Mouse (Mus musculus) forebrain, embryonic 13.5 days (tissue): ENCODE measurements around the gene R3hdm2. TPM values are rescaled to one million over a fixed set of nuclear protein-coding genes. Genes with fewer than 3 reads are reported as not detected.

Experiments used
- ATAC-seq: fragments of 200-750 bp; cut with Nextera tagmentation; 2 replicates; pipeline ENCODE4 v1.8.0; 2017
- H3K27ac ChIP-seq: fragments of 300-500 bp; sonication (generic); 2 replicates; pipeline ENCODE4 v1.5.1; 2015; ENCODE audit warnings: inconsistent platforms, mild to moderate bottlenecking, moderate library complexity
- H3K27me3 ChIP-seq: fragments of 300-500 bp; sonication (generic); 2 replicates; pipeline ENCODE4 v1.6.1; 2015; ENCODE audit warnings: mild to moderate bottlenecking, inconsistent platforms
- H3K36me3 ChIP-seq: fragments of 300-500 bp; sonication (generic); 2 replicates; pipeline ENCODE4 v1.6.1; 2015; ENCODE audit warnings: mild to moderate bottlenecking, inconsistent platforms; ENCODE audit not compliant: poor library complexity, severe bottlenecking
- H3K4me1 ChIP-seq: fragments of 300-500 bp; sonication (generic); 2 replicates; pipeline ENCODE4 v1.6.1; 2015; ENCODE audit warnings: inconsistent platforms
- H3K4me2 ChIP-seq: fragments of 300-500 bp; sonication (generic); 2 replicates; pipeline ENCODE4 v1.6.1; 2015; ENCODE audit warnings: inconsistent platforms, mild to moderate bottlenecking, moderate library complexity
- H3K4me3 ChIP-seq: fragments of 300-500 bp; sonication (generic); 2 replicates; pipeline ENCODE4 v1.5.1; 2015; ENCODE audit warnings: mild to moderate bottlenecking, inconsistent platforms
- H3K9ac ChIP-seq: fragments of 300-500 bp; sonication (generic); 2 replicates; pipeline ENCODE4 v1.6.1; 2015; ENCODE audit warnings: mild to moderate bottlenecking, inconsistent platforms
- H3K9me3 ChIP-seq: fragments of 300-500 bp; sonication (generic); replicated peaks from 2 replicates; pipeline ENCODE4 v1.6.1; 2016; ENCODE audit warnings: inconsistent platforms
- WGBS: fragments of 180-500 bp; shearing (Covaris S2); methylation state at CpG from one replicate; pipeline ENCODE4 v1.1.7; 2015; 5-methylcytosine and 5-hydroxymethylcytosine counted together
- polyA plus RNA-seq: library from polyadenylated mRNA; unstranded; fragments of >200 nt; fragmentation: Nextera tagmentation; extraction: Ambion mirVana; gene quantifications from 2 replicates; pipeline ENCODE4 v1.2.1, GENCODE M21; 2015

R3hdm2 gene
- polyA plus RNA-seq, 1 experiment from 2014 or later = 39.3 TPM

DNA sequence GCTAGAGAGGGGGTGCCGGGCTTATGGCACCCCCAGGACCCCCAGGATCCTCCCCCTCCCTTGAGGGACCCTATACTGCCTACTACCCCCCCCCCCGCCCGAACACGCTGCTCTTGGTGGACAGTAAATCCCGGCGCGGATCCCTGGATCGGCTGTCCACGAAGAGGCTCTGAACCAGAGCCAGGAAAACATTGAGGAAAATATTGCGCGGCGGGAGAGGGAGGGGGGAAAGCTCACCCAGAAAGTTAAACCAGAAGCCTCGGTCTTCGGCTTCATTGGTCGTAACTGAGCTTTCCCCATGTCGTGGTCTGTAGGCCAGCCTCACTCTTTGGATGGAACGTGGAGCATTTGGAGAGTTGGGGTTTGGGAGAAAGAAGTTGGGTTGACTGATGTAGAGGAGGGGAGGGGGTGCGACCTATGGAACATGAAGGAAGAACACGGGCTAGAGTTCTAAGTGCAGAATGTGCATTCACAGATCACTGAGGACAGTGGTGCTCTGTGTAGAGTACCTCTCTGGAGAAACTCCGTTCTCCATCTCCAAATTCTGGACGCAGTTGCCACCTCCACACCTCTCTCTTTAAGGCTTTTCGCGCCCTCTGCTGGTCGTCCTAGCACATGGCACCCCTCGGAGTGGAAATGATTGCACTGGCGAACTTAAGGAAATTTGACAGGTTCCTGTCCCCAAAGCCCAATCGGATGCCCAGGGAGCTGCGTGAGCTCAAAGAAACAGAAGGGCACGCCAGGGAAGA lies 38.1 kb upstream of the R3hdm2 start, which contains the start of gene Gli1:
Gene Gli1, minus strand, starts transcription at position 84 of the 749 bp plus-strand sequence.
- no peaks in the 10 kb centered on the region for H3K36me3 ChIP-seq
- H3K4me2 ChIP-seq = peak within 1 kb of the TSS; percentile 73
- H3K4me1 ChIP-seq = peaks cover 37% of the 10 kb centered on the region
- H3K27ac ChIP-seq = no peak within 1 kb of the TSS; the same call in 1 of the 2 replicates
- peak; percentile 63 for ATAC-seq
- WGBS = under 1% methylated on average over 29 of the region's 29 CpGs
- peak within 1 kb of the TSS; percentile 26; the same call in 1 of the 2 replicates for H3K9ac ChIP-seq
- peaks cover 37% of the 10 kb centered on the region for H3K27me3 ChIP-seq
- 0 out of 2 replicates have a peak, but pooled peaks cover 6% of the 10 kb centered on the region for H3K9me3 ChIP-seq
- H3K4me3 ChIP-seq = peak within 1 kb of the TSS; percentile 40

DNA sequence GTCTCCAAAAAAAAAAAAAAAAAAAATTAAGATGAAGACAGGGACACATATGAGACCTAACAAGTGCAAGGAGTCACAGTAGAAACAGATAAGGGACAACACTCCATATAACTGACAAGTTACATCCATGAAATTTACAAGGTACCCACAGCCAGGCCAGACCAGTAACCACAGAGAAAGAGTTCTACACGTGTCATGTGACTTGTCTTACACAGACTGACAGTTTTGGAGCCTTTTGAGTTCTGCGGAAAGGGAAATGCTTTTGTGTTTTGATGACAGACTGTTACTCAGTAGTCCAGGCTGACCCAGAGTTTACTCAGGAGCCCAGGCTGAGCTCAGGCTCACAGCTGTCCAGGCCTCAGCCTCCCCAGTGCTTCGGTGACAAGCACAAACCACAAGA lies 37.1 kb upstream of the R3hdm2 start:
- Histone ChIP-seq H3K9ac (no peak overlapping the region), H3K4me2 (no peak overlapping the region), H3K4me1 (peaks cover 37% of the 10 kb centered on the region), H3K9me3 (0 out of 2 replicates have a peak, but pooled peaks cover 6% of the 10 kb centered on the region), H3K4me3 (no peak overlapping the region), H3K27me3 (peaks cover 32% of the 10 kb centered on the region), H3K27ac (no peak overlapping the region), H3K36me3 (no peaks in the 10 kb centered on the region)
- no peak for ATAC-seq
- 66% methylated on average over 3 of the region's 3 CpGs for WGBS

DNA sequence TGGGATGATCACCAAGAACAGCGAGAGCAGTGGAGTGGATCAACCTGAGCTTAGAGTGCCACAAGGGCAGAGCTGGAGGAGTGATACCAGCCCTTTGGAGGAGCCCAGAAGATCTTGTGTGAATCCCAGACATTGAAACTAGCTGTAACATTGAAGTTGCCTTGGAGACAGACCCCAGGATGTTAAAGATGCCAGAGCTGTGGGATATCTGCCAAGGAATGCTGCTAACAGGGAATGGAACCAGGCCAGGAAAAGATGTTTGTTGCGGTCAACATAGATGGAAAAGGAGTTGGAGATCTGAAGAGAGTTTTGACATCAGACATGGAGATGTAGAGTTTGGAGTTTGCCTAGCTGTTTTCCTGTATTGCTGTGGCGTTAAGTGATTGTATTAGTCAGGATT lies 34.0 kb upstream of the R3hdm2 start:
- Histone ChIP-seq H3K9me3 (0 out of 2 replicates have a peak, but pooled peaks cover 6% of the 10 kb centered on the region), H3K4me2 (no peak overlapping the region), H3K27me3 (peaks cover 18% of the 10 kb centered on the region), H3K4me1 (peaks cover 18% of the 10 kb centered on the region), H3K9ac (no peak overlapping the region), H3K27ac (no peak overlapping the region), H3K4me3 (no peak overlapping the region), H3K36me3 (no peaks in the 10 kb centered on the region)
- 85% methylated on average over 3 of the region's 3 CpGs for WGBS
- no peak for ATAC-seq

DNA sequence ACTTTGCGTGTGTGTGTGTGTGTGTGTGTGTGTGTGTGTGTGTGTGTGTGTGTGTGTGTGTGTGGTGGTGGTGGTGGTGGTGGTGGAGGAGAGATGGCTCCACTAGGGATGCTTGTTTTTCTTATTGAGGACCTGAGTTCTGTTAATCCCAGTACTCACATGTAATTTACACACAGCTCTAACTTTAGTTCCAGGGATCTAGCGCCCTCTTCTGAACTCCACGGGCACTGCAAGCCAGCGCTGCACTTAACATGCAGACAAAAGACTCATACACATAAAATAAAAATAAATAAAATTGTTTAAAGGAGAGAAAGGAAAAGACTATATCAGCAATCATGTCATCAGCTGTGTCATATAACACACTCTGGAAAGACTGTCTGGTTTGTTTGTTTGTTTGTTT lies 31.2 kb upstream of the R3hdm2 start:
- Histone ChIP-seq H3K4me1 (0 out of 2 replicates have a peak, but pooled peaks cover 5% of the 10 kb centered on the region), H3K36me3 (no peaks in the 10 kb centered on the region), H3K4me2 (no peak overlapping the region), H3K9ac (no peak overlapping the region), H3K9me3 (0 out of 2 replicates have a peak, but pooled peaks cover 6% of the 10 kb centered on the region), H3K4me3 (no peak overlapping the region), H3K27ac (no peak overlapping the region), H3K27me3 (0 out of 2 replicates have a peak, but pooled peaks cover 15% of the 10 kb centered on the region)
- no peak for ATAC-seq
- WGBS = 67% methylated on average over 4 of the region's 4 CpGs

DNA sequence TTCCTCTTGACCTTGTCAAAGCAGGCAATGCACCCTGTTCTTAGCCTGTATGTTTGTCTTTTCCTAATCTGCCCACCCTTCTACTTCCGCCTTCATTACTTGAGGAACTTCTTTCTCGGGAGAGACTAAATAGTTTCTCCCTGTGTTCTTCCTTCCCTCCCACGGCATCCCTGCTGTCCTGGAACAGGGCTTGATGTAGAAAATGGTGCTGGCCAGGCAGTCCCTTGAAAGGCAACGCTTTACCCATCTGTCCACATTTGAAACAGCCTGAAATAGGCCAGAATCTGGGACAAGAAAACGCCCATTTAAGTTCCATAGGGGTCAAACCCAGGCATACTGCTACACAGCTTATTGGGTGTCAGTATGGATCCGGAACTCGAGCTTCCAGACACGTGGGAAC lies 30.3 kb upstream of the R3hdm2 start:
- H3K4me2 ChIP-seq = no peak overlapping the region
- 0 out of 2 replicates have a peak, but pooled peaks cover 5% of the 10 kb centered on the region for H3K4me1 ChIP-seq
- H3K4me3 ChIP-seq = no peak overlapping the region
- ATAC-seq = no peak
- H3K27me3 ChIP-seq = 0 out of 2 replicates have a peak, but pooled peaks cover 15% of the 10 kb centered on the region
- WGBS = 80% methylated on average over 8 of the region's 8 CpGs
- 0 out of 2 replicates have a peak, but pooled peaks cover 6% of the 10 kb centered on the region for H3K9me3 ChIP-seq
- H3K27ac ChIP-seq = no peak overlapping the region
- H3K36me3 ChIP-seq = no peaks in the 10 kb centered on the region
- H3K9ac ChIP-seq = no peak overlapping the region

DNA sequence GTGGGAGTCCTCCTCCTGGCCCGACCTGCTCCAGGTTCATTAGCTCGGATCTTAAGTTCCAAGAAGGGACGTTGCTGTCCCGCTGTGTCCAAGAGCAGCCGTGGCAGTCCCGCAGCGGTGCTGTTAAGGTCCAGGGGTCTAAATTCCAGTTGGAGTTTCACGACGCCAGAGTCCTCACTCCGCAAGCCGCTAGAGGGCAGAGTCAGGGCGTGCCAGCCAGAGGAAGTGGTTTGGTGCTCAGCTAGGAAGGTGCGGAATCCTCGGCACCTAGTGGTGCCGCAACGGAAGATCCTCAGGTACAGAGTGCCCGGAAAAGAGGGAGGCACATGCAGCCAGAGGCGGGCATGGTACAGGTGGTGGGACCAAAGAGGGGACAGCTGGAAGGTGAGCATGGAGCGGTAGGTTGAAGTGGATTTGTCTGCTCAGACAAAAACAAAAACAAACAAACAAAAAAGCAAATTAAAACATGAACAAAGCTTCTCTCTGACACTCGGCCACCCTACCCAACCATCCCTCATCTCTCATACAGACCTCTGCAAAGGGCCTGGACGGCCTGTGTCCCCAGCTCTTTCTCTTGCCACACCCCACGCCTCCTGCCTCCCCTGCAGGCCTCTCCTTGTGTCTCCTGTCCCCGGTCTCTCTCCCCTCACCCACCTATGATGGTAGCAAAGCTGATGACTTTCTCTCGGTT lies 29.4 kb upstream of the R3hdm2 start:
- peak; percentile 68; the same call in 1 of the 2 replicates for ATAC-seq
- H3K4me1 ChIP-seq = 0 out of 2 replicates have a peak, but pooled peaks cover 5% of the 10 kb centered on the region
- no peaks in the 10 kb centered on the region for H3K9me3 ChIP-seq
- no peak overlapping the region for H3K27ac ChIP-seq
- 16% methylated on average over 24 of the region's 24 CpGs for WGBS
- no peaks in the 10 kb centered on the region for H3K36me3 ChIP-seq
- 0 out of 2 replicates have a peak, but pooled peaks cover 15% of the 10 kb centered on the region for H3K27me3 ChIP-seq
- H3K4me2 ChIP-seq = peak overlapping the region; percentile 51
- H3K4me3 ChIP-seq = peak overlapping the region; percentile 17; the same call in 1 of the 2 replicates
- peak overlapping the region; percentile 52; the same call in 1 of the 2 replicates for H3K9ac ChIP-seq

DNA sequence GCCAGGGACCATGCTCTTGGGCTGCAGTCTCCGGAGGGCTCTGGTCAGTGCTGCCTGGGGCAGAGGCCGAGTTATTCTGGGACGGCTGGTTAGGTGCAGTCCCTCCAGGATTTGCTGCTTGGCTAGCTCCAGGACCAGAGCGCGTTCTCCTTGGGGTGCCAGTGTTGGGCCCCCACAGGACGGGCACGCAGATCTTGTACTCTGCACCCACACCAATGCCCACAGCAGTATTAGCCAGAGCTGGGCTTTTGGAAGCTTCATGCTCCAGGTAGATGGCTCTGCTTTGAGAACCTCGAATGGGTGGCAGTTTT lies 28.9 kb upstream of the R3hdm2 start:
- Histone ChIP-seq H3K27ac (no peak overlapping the region), H3K36me3 (no peaks in the 10 kb centered on the region), H3K4me2 (peak overlapping the region; percentile 51; the same call in 1 of the 2 replicates), H3K4me1 (0 out of 2 replicates have a peak, but pooled peaks cover 5% of the 10 kb centered on the region), H3K9ac (no peak overlapping the region), H3K27me3 (0 out of 2 replicates have a peak, but pooled peaks cover 15% of the 10 kb centered on the region), H3K9me3 (no peaks in the 10 kb centered on the region), H3K4me3 (no peak overlapping the region)
- no peak; the same call in 1 of the 2 replicates for ATAC-seq
- WGBS = 87% methylated on average over 8 of the region's 8 CpGs

DNA sequence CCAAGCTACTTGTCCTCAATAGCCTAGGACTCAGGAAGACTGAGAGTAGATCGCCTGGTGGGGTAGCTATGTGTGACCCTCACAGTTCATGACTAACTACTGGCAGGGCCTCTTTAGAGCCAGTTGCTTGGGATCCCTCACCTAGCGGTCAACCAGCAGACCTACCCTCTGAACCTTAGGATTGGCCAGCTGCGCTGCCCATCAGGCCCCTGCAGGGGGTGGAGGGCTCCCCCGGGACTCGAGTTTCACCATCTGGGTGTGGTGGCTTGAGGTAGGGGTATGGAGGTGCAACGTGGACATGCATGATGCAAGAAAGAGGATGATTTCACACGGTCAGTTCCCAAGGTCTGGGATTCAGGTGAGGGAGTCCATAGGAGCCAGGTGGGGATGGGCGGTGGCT lies 28.4 kb upstream of the R3hdm2 start:
- no peak overlapping the region for H3K4me3 ChIP-seq
- no peak for ATAC-seq
- no peak overlapping the region for H3K4me2 ChIP-seq
- H3K27ac ChIP-seq = no peak overlapping the region
- no peaks in the 10 kb centered on the region for H3K36me3 ChIP-seq
- WGBS = 78% methylated on average over 8 of the region's 8 CpGs
- H3K4me1 ChIP-seq = 0 out of 2 replicates have a peak, but pooled peaks cover 5% of the 10 kb centered on the region
- no peaks in the 10 kb centered on the region for H3K9me3 ChIP-seq
- no peak overlapping the region for H3K9ac ChIP-seq
- H3K27me3 ChIP-seq = 0 out of 2 replicates have a peak, but pooled peaks cover 15% of the 10 kb centered on the region

DNA sequence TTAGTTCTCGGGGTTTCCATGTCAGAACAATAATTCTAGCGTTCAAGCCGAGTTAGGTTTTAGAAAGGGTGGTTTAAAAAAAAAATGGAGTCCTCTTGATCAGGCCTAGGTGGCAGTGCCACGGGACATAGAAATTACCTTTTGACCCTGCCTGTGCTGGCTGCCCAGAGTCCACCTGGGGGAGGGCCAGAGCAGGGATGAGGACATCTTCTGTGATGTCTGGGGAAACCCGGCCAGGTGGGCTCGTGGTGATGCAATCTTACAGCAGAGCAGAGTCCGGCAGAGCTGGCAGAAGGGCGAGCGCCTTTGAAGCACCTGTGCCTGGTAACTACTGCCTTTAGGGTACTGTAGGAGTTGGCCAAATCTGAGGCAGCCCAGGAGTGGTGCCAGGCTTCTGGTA lies 27.9 kb upstream of the R3hdm2 start:
- Histone ChIP-seq H3K36me3 (no peaks in the 10 kb centered on the region), H3K4me2 (no peak overlapping the region), H3K4me1 (0 out of 2 replicates have a peak, but pooled peaks cover 5% of the 10 kb centered on the region), H3K9ac (no peak overlapping the region), H3K9me3 (no peaks in the 10 kb centered on the region), H3K27ac (no peak overlapping the region), H3K4me3 (no peak overlapping the region), H3K27me3 (0 out of 2 replicates have a peak, but pooled peaks cover 15% of the 10 kb centered on the region)
- 91% methylated on average over 9 of the region's 9 CpGs for WGBS
- ATAC-seq = no peak

DNA sequence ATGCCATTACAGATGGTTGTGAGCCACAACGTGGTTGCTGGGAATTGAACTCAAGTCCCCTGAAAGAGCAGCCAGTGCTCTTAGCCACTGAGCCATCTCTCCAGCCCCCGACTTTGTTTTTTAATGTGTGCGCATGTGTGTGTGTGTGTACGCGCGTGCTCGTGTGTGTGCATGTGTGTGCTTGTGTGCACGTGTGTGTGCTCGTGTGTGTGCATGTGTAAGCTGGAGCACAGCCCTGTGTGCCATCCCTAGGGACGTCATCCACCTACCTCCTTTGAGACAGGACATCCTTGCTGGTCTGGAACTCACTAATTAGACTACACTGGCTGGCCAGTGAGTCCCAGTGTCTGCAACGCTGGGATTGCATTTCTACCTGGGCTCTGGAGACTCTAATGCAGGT lies 27.4 kb upstream of the R3hdm2 start:
- WGBS = 91% methylated on average over 11 of the region's 11 CpGs
- ATAC-seq = no peak

DNA sequence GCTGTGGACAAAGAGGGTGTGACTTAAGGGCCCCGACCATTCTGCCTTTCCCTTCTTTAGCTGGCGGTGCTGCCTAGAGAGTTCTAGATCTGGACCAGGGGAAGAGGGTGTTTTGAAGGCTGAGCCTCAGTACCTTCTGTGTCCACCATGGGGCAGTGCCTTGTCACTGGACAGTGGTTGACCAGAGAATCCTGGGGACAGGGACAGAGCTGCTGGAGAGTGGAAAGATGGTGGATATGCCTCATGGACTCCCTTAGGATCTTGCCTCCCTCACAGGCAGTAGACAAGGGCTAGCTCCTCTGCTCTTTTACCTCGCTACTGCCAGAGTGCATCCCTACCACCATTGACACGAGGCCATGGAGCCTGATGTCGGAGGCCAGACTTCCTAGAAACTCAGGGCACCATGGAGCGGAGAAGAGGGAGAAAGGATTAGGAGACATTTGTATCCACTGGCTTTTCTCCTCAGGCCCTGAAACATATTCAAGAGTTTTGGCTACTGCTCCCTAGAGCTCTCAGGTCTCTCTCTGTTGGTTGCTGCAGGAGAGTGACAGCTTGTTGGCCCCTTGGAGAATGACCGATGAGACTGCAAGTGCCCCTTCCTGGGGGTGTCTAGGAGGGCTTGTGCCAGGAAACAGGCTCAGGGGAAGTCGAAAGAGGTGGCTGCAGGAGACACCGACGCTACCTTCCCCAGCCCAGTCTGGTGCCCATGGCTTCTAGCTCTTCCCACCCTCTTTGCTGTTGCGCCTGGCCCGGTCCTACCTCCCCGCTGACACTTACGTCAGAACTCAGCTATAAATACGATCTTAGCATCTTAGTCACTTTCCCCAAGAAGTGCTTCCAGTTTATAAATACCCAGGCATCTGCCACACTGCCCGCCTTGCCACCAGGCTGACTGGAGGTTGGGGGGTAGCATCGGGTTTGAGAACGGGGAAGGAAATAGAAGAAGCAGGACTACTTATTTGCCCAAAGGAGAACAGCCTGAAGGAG lies 25.9 kb upstream of the R3hdm2 start, which contains the start of gene Inhbe:
Gene Inhbe, minus strand, starts transcription at position 503 of the 987 bp plus-strand sequence.
- 0 out of 2 replicates have a peak, but pooled peaks cover 5% of the 10 kb centered on the region for H3K4me1 ChIP-seq
- no peaks in the 10 kb centered on the region for H3K36me3 ChIP-seq
- WGBS = 88% methylated on average over 18 of the region's 18 CpGs
- no peak within 1 kb of the TSS for H3K27ac ChIP-seq
- no peak within 1 kb of the TSS for H3K4me3 ChIP-seq
- H3K9ac ChIP-seq = no peak within 1 kb of the TSS
- no peaks in the 10 kb centered on the region for H3K9me3 ChIP-seq
- no peak for ATAC-seq
- no peak within 1 kb of the TSS for H3K4me2 ChIP-seq
- 0 out of 2 replicates have a peak, but pooled peaks cover 15% of the 10 kb centered on the region for H3K27me3 ChIP-seq

More for the DNA sequence above, 27.4 kb upstream of the R3hdm2 start:
- Histone ChIP-seq H3K4me3 (no peak overlapping the region), H3K4me2 (no peak overlapping the region), H3K27ac (no peak overlapping the region), H3K27me3 (0 out of 2 replicates have a peak, but pooled peaks cover 15% of the 10 kb centered on the region), H3K36me3 (no peaks in the 10 kb centered on the region), H3K4me1 (0 out of 2 replicates have a peak, but pooled peaks cover 5% of the 10 kb centered on the region), H3K9me3 (no peaks in the 10 kb centered on the region), H3K9ac (no peak overlapping the region)
